Mouse (Mus musculus) heart, embryonic 15.5 days (tissue): ENCODE measurements around the gene Gas2l3. TPM values are rescaled to one million over a fixed set of nuclear protein-coding genes. Genes with fewer than 3 reads are reported as not detected.

Experiments
- ATAC-seq: fragments of 200-750 bp; cut with Nextera tagmentation; replicated peaks from 2 replicates; pipeline ENCODE4 v1.8.0; 2017; ENCODE audit warnings: low read depth, moderate TSS enrichment; ENCODE audit not compliant: insufficient number of reproducible peaks, insufficient read depth, low FRiP score
- H3K27ac ChIP-seq: fragments of 300-500 bp; sonication (generic); 2 replicates; pipeline ENCODE4 v1.5.1; 2015; ENCODE audit warnings: mild to moderate bottlenecking, inconsistent platforms
- H3K27me3 ChIP-seq: fragments of 300-500 bp; sonication (generic); 2 replicates; pipeline ENCODE4 v1.6.1; 2015; ENCODE audit warnings: inconsistent platforms
- H3K36me3 ChIP-seq: fragments of 300-500 bp; sonication (generic); 2 replicates; pipeline ENCODE4 v1.6.1; 2015; ENCODE audit warnings: mild to moderate bottlenecking, inconsistent platforms
- H3K4me1 ChIP-seq: fragments of 300-500 bp; sonication (generic); replicated peaks from 2 replicates; pipeline ENCODE4 v1.6.1; 2015; ENCODE audit warnings: inconsistent platforms
- H3K4me2 ChIP-seq: fragments of 300-500 bp; sonication (generic); 2 replicates; pipeline ENCODE4 v1.6.1; 2015; ENCODE audit warnings: inconsistent platforms, mild to moderate bottlenecking, moderate library complexity
- H3K4me3 ChIP-seq: fragments of 300-500 bp; sonication (generic); 2 replicates; pipeline ENCODE4 v1.5.1; 2015; ENCODE audit warnings: mild to moderate bottlenecking, inconsistent platforms
- H3K9ac ChIP-seq: fragments of 300-500 bp; sonication (generic); 2 replicates; pipeline ENCODE4 v1.6.1; 2015; ENCODE audit warnings: mild to moderate bottlenecking, inconsistent platforms
- H3K9me3 ChIP-seq: fragments of 300-500 bp; sonication (generic); replicated peaks from 2 replicates; pipeline ENCODE4 v1.6.1; 2016; ENCODE audit warnings: inconsistent platforms
- WGBS: fragments of 180-500 bp; shearing (Covaris S2); methylation state at CpG from one replicate; pipeline ENCODE4 v1.1.7; 2015; ENCODE audit warnings: mixed read lengths; 5-methylcytosine and 5-hydroxymethylcytosine counted together
- polyA plus RNA-seq: library from polyadenylated mRNA; unstranded; fragments of >200 nt; fragmentation: Nextera tagmentation; extraction: Ambion mirVana; gene quantifications from 2 replicates; pipeline ENCODE4 v1.2.1, GENCODE M21; 2015

Gas2l3 gene
- polyA plus RNA-seq, 1 experiment from 2014 or later: 24.5 TPM

DNA sequence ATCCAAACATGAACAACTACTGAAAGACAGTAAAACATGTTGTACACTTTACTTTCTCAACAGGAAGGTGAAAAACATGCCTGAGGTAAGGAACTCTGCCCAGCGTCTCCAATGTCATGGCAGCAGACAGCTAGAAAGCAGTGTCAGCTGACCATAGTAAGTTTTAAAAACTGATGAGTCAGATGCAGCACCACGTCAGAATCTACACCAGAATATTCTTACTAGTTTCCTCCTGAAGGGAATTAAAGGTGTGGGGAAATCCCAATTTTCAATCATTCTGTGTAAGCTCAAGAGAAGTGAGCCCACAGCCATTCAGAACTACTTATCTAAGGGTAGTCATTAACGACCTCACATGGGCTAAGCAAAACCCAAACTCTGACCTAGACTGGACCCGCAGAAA is 1.1 kb downstream of the Gas2l3 start:
- H3K4me2 ChIP-seq: peak overlapping the region; percentile 87
- no peaks in the 10 kb centered on the region for H3K27me3 ChIP-seq
- H3K36me3 ChIP-seq: no peaks in the 10 kb centered on the region
- H3K9ac ChIP-seq: peak overlapping the region; percentile 69; the same call in 1 of the 2 replicates
- peaks cover 26% of the 10 kb centered on the region for H3K4me1 ChIP-seq
- H3K9me3 ChIP-seq: no peaks in the 10 kb centered on the region
- H3K4me3 ChIP-seq: peak overlapping the region; percentile 75
- no peak for ATAC-seq
- WGBS: 11% methylated on average over 4 of the region's 4 CpGs
- H3K27ac ChIP-seq: 0 out of 2 replicates have a peak overlapping the region, but pooled peaks have one; percentile 86

DNA sequence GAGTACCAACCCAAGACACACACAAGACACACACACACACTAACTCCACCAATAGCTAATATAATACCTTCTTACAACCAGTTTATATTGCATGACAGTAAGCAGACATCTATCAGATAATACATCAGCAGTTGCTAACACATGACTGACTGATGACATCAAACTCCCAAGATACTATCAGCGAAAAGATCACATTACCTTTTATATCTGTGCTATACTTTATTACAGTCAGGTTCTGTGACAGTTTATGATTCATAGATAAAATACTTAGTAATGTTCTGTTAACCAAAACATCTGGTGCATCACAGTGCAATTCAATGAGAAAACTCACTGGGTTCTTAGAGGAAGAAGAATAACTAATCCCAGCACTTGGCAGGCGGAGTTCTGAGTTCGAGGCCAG is 1.8 kb downstream of the Gas2l3 start:
- no peak overlapping the region for H3K27ac ChIP-seq
- no peaks in the 10 kb centered on the region for H3K27me3 ChIP-seq
- H3K4me2 ChIP-seq: peak overlapping the region; percentile 87
- ATAC-seq: no peak
- no peak overlapping the region for H3K9ac ChIP-seq
- no peaks in the 10 kb centered on the region for H3K36me3 ChIP-seq
- no peaks in the 10 kb centered on the region for H3K9me3 ChIP-seq
- WGBS: 90% methylated on average over 3 of the region's 3 CpGs
- H3K4me3 ChIP-seq: no peak overlapping the region
- peaks cover 28% of the 10 kb centered on the region for H3K4me1 ChIP-seq

DNA sequence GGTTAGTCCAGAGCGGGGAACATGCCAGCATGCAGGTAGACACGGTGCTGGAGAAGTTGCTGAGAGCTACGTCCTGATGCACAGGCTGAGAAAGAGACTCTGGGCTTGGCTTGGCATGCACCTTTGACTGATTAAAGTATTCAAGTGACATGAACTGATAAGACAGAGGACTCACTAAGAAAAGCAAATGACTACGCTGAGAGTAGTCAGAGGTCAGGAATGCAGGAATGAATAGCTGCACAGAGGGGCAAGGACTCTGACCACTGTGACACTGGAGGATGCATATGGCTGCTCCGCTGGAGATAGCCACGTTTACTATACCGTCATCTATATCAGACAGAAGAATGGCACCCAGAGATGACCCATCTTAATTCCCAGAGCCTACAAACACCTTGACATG is 4.4 kb downstream of the Gas2l3 start:
- ATAC-seq: no peak
- H3K4me3 ChIP-seq: no peak overlapping the region

DNA sequence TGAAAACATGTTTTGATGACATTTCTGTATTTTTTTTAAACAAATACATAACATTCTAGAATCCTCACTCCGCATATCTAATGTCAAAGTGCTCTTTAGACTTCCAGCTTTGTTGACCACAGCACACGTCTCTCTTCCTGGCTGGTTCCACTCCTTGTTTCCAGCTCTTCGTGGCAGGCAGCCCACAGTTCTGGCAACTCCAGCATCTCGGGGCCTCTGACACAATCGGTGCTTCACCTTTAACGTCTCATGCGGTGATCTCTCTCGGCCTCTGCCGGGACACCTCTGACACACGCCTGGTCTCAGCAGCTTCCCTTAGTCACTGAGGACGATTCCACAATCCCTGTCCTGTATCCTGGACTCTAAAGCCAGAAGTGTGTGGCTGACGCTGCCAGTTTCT is 5.8 kb downstream of the Gas2l3 start:
- no peaks in the 10 kb centered on the region for H3K9me3 ChIP-seq
- no peaks in the 10 kb centered on the region for H3K27me3 ChIP-seq
- no peaks in the 10 kb centered on the region for H3K36me3 ChIP-seq
- no peak for ATAC-seq
- H3K4me1 ChIP-seq: peaks cover 24% of the 10 kb centered on the region
- H3K4me3 ChIP-seq: no peak overlapping the region
- peak overlapping the region; percentile 66 for H3K27ac ChIP-seq
- peak overlapping the region; percentile 35 for H3K4me2 ChIP-seq
- WGBS: 47% methylated on average over 12 of the region's 12 CpGs
- H3K9ac ChIP-seq: 0 out of 2 replicates have a peak overlapping the region, but pooled peaks have one; percentile 28

More for the DNA sequence above, 4.4 kb downstream of the Gas2l3 start:
- WGBS: 31% methylated on average over 7 of the region's 7 CpGs
- H3K9me3 ChIP-seq: no peaks in the 10 kb centered on the region
- peaks cover 28% of the 10 kb centered on the region for H3K4me1 ChIP-seq
- no peak overlapping the region for H3K9ac ChIP-seq
- no peaks in the 10 kb centered on the region for H3K27me3 ChIP-seq
- H3K27ac ChIP-seq: peak overlapping the region; percentile 70
- no peaks in the 10 kb centered on the region for H3K36me3 ChIP-seq
- peak overlapping the region; percentile 38 for H3K4me2 ChIP-seq

GRCm38 (mm10) chr10:89437472-89437871 is 6.3 kb downstream of the Gas2l3 start:
- ATAC-seq: no peak
- H3K36me3 ChIP-seq: no peaks in the 10 kb centered on the region
- H3K4me2 ChIP-seq: no peak overlapping the region
- H3K9ac ChIP-seq: no peak overlapping the region
- H3K9me3 ChIP-seq: no peaks in the 10 kb centered on the region
- H3K27ac ChIP-seq: peak overlapping the region; percentile 66; the same call in 1 of the 2 replicates
- peaks cover 24% of the 10 kb centered on the region for H3K4me1 ChIP-seq
- 72% methylated on average over 9 of the region's 9 CpGs for WGBS
- H3K4me3 ChIP-seq: no peak overlapping the region
- no peaks in the 10 kb centered on the region for H3K27me3 ChIP-seq

DNA sequence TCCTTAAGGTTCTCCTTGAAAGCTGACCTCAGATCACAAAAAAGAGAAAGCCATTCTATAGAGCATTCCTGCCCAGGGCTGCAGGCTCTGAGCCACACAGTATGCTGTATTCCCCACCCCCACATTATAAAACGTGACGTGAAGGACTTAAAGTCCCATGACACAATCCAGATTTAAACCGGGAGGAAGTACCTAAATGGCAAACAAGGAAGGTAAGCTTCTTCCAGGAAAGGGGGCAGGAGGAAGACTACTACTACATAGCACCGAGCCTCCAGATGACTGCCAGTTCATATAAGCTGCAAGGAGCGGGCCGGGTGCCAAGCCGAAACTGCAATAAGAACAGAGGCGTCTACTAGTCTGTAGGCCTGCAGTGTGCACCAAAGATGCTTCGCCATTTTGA is 7.8 kb downstream of the Gas2l3 start:
- WGBS: 67% methylated on average over 9 of the region's 9 CpGs
- H3K9ac ChIP-seq: no peak overlapping the region
- no peaks in the 10 kb centered on the region for H3K27me3 ChIP-seq
- H3K4me1 ChIP-seq: peaks cover 24% of the 10 kb centered on the region
- no peak overlapping the region for H3K4me3 ChIP-seq
- no peaks in the 10 kb centered on the region for H3K9me3 ChIP-seq
- H3K4me2 ChIP-seq: no peak overlapping the region
- no peaks in the 10 kb centered on the region for H3K36me3 ChIP-seq
- 0 out of 2 replicates have a peak, but pooled peaks have one; percentile 24 for ATAC-seq
- no peak overlapping the region for H3K27ac ChIP-seq

GRCm38 (mm10) chr10:89435413-89435812 is 8.4 kb downstream of the Gas2l3 start:
- no peak for ATAC-seq
- H3K36me3 ChIP-seq: no peaks in the 10 kb centered on the region

DNA sequence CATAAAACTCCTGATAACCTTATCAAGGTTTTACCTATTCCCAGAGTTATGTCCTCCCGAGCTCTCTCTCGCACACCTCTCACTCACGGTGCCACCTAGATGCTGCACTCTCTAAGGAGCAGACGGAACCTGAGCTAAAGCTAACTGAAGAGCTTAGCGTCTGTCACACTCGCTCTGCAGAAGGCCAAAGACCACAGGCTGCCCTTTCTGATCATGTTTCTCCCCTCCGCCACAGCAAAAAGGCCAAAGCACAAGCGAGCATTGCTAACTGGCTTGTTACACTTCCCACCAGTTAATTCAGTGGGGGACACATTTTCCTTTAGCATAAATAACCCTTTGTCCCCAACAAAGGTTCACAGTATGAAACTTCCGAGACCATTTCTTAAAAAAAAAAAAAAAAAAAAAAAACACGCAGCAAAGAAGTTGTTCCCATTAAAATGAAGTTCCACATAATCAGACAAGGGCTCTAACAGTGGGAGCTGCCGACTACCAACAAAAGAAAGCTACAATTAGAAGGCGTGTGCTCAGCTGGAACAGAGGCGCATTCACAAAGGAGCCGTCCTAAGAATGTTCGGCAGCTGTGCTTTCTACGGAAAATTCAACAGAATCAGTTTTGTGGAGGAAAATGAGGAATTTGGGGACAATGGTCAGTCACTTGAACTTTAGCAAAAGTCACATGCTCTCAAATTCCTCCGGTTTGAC is 9.1 kb downstream of the Gas2l3 start:
- Histone ChIP-seq H3K27ac (no peak overlapping the region), H3K36me3 (peaks cover 6% of the 10 kb centered on the region; the same call in 1 of the 2 replicates), H3K4me3 (no peak overlapping the region), H3K4me2 (no peak overlapping the region), H3K9me3 (no peaks in the 10 kb centered on the region), H3K27me3 (no peaks in the 10 kb centered on the region), H3K4me1 (peaks cover 20% of the 10 kb centered on the region), H3K9ac (no peak overlapping the region)
- WGBS: 74% methylated on average over 17 of the region's 17 CpGs
- ATAC-seq: no peak

More at GRCm38 (mm10) chr10:89435413-89435812, 8.4 kb downstream of the Gas2l3 start:
- H3K9ac ChIP-seq: no peak overlapping the region
- no peaks in the 10 kb centered on the region for H3K27me3 ChIP-seq
- 88% methylated on average over 12 of the region's 12 CpGs for WGBS
- H3K4me1 ChIP-seq: peaks cover 24% of the 10 kb centered on the region
- no peak overlapping the region for H3K27ac ChIP-seq
- H3K4me2 ChIP-seq: no peak overlapping the region
- H3K4me3 ChIP-seq: no peak overlapping the region
- no peaks in the 10 kb centered on the region for H3K9me3 ChIP-seq

DNA sequence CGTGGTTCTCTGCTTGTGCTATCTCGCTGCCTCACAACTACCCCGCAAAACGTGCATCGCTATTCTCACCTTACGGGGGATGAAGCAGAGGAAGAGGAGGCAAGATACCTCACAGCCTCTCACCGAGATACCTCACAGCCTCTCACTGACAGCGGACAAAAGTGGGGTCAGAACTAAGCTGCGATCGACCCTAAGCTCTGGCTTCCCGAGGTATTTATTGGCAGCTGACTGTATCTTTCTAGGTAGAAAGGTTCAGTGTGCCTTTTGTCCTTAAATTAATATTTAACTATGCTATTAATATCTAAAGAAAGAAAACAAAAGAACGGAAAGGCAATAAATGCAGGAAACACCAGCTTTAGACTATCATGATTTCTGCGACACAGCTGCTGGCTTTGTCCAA is 11.0 kb downstream of the Gas2l3 start:
- H3K36me3 ChIP-seq: peaks cover 9% of the 10 kb centered on the region; the same call in 1 of the 2 replicates
- no peaks in the 10 kb centered on the region for H3K9me3 ChIP-seq
- peaks cover 4% of the 10 kb centered on the region for H3K4me1 ChIP-seq
- no peaks in the 10 kb centered on the region for H3K27me3 ChIP-seq
- no peak overlapping the region for H3K9ac ChIP-seq
- no peak overlapping the region for H3K27ac ChIP-seq
- H3K4me3 ChIP-seq: no peak overlapping the region
- ATAC-seq: no peak
- WGBS: 83% methylated on average over 13 of the region's 13 CpGs
- H3K4me2 ChIP-seq: no peak overlapping the region

DNA sequence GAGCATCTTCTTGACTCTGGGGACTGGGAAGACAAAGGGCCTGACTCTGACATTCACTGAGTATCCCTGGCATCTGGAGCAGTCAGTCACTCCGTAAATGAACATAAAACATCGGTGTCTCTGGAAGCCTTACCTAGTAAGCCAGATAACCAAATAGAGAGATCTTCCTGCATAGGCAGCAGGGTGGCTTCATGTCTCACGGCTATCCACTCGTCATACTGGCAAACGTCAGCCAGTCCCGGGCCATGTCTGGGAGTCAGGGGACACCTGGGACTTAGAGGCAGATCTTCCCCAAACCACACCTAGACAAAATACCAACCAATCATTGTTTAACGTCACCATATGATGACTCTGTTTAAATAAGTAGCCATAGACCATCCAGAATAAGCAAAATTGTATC is 13.0 kb downstream of the Gas2l3 start:
- 93% methylated on average over 7 of the region's 7 CpGs for whole genome bisulfite sequencing
- Histone ChIP-seq H3K9me3 (no peaks in the 10 kb centered on the region), H3K9ac (no peak overlapping the region), H3K4me1 (no peaks in the 10 kb centered on the region), H3K27ac (no peak overlapping the region), H3K27me3 (no peaks in the 10 kb centered on the region), H3K36me3 (peaks cover 15% of the 10 kb centered on the region), H3K4me3 (no peak overlapping the region), H3K4me2 (no peak overlapping the region)
- no peak for ATAC-seq

GRCm38 (mm10) chr10:89424800-89425393 is 18.9 kb downstream of the Gas2l3 start:
- Histone ChIP-seq H3K4me2 (no peak overlapping the region), H3K4me1 (no peaks in the 10 kb centered on the region), H3K27me3 (no peaks in the 10 kb centered on the region), H3K9me3 (no peaks in the 10 kb centered on the region), H3K36me3 (peaks cover 34% of the 10 kb centered on the region), H3K9ac (no peak overlapping the region), H3K4me3 (no peak overlapping the region), H3K27ac (no peak overlapping the region)
- ATAC-seq: no peak
- 85% methylated on average over 11 of the region's 11 CpGs for WGBS
